Mouse (Mus musculus) heart, postnatal 14 days (tissue): ENCODE measurements around the gene Ankrd33b. TPM values are rescaled to one million over a fixed set of nuclear protein-coding genes. Genes with fewer than 3 reads are reported as not detected.

Experiments
- DNase-seq, 2 experiments: peaks; one replicate each; pipeline ENCODE4 v3.0.0; 2021 to 2022
- intact Hi-C: fragments of 180-260 bp; cut with DNase I; formaldehyde crosslinking; loops from one replicate; pipeline ENCODE4 v1.15.1; 2025
- total RNA-seq, 2 experiments: library from RNA; stranded (reverse); gene quantifications; 2 replicates each; pipeline ENCODE4 v1.2.3; 2021

Gene Ankrd33b
- total RNA-seq, 2 experiments from 2014 or later, result 21.8 TPM

- intact Hi-C loops, result no loop called here
Observed at GRCm38 (mm10) chr15:31252590-31253311, 114.8 kb downstream of the Ankrd33b start.

GRCm38 (mm10) chr15:31251189-31251588 is 116.3 kb downstream of the Ankrd33b start:
- intact Hi-C loops, result no loop called here
- no peak for DNase-seq

More at GRCm38 (mm10) chr15:31252590-31253311, 114.8 kb downstream of the Ankrd33b start:
- no peak for DNase-seq

DNA sequence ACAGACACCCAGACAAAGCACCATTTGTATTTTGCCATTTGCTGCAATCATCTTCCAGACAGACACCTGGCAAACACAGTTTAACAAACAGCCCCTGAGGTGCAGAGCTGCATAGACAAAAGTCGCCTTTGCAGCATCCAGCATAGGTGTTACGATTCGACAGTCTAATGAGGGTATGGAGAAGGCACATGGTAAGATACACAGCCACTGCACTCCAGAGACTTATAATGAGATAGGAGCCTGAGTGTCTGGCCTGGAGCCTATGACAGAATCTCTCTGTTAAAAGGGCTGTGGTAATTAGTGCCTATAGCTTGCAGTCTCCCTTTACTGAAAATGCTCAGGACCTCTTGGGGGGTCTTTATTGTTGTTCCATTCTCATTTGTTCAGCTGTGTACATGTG is 116.8 kb downstream of the Ankrd33b start:
- DNase-seq, result no peak
- intact Hi-C loops, result no loop called here

DNA sequence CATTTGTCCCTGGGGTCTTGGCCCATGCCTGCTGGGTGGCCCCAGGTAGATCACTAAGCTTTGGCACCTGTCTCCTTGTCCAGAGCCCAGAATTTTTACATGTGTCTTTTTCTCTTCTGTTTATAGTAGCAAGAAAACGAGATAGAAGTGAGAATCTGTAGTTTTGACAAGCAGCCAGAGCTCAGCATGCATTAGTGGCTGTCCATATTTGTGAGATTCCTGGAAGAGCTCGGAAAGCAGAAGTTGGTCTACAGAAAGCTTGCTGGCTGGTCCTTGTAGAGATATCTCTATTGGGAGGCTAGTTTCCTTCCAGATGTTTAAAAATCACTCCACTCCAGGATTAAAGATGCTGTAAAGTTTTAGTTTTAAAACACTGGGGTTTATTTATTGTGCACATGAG is 117.5 kb downstream of the Ankrd33b start:
- intact Hi-C loops, result no loop called here
- no peak for DNase-seq

GRCm38 (mm10) chr15:31248882-31249281 is 118.6 kb downstream of the Ankrd33b start:
- DNase-seq, result no peak
- intact Hi-C loops, result no loop called here

DNA sequence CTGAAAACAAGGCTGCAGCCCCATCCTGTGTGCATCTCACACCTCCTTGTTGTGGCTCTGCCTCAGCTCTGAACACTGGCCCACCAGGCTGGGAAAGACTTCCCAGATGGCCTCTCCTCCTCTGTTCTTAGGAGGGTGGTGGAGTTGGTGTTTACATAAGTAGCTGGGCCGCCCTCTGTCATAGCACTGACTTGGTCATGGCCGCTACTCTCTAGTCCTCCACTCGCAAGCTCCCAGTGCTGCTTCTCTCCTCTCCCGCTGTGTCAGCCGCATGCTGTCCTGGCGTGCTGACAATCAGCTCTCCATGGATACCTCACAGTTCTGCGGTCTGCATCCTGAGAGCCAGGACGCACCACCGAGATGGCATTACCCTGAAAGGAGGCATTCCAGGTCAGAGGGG is 120.5 kb downstream of the Ankrd33b start:
- intact Hi-C loops, result no loop called here
- DNase-seq, result no peak

- intact Hi-C loops, result no loop called here
- DNase-seq, result no peak
Observed at GRCm38 (mm10) chr15:31245934-31246333, 121.6 kb downstream of the Ankrd33b start.

DNA sequence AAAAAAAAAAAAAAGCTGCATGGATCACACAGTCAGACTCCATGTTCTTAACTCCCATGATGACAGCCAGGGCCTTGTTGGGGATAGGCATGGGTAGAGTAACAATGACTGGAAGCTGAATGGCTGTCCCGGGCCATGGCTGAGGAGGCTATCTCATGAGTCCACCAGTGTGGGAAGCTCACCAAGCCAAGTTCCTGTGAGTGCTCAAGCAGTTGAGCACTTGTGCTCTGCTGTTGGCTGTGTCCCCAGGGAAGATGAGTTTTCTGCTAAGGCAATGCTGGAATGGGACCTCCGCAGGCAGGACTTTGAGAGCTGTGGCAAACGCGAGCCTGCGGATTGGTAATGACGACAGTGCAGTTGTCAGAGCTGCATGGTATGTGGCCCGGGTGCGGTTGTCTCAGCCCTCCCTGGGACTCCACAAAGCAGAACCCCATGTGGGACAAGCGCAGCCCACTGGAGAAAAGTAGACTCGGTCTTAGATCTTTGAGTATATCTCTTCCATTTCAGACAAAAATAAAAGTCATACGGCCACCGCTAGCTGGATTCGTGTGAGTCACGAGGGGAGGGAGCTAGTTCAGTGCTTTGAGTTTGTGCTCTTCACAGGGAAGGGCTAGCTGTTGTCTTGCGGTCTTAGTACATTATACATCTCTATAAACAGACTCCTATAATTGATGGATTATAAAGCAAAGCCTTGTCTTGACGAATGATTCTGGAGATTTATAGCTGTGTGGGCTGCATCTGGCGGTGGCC is 122.7 kb downstream of the Ankrd33b start:
- intact Hi-C loops, result no loop called here
- no peak for DNase-seq

DNA sequence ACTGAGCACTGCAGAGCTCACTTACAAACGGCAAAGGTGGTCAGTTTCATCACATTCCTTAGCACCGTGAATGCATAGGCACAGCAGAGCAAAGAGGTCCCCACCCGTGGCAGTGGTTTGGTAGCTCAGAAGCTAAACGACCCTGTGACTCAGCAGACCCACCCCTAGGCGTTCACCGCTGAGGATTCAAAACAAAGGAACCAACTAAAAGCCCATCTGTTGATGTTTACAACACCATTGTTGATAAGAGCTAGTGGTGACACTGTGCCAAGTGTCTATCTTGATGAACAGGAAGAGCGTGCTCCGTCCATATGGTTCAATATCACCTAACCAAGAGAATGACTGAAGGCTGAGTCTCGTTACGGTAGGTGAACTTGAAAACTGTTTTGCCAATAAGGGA is 124.3 kb downstream of the Ankrd33b start:
- no peak for DNase-seq
- intact Hi-C loops, result no loop called here

Other genes with a start within 250 kb of the Ankrd33b start
- 10 to 100 TPM; 22.7 to 22.9 TPM for gene Dap, start 143.4 kb downstream of the Ankrd33b start, total RNA-seq
- gene Ropn1l, start 86.0 kb upstream of the Ankrd33b start, total RNA-seq, result under 1 TPM in 1 of 2 experiments, not detected in 1; 0.29 TPM
- gene March6, start 163.3 kb upstream of the Ankrd33b start, total RNA-seq, result 100 to 1,000 TPM; 106 to 108 TPM
- gene Cmbl, start 197.7 kb upstream of the Ankrd33b start, total RNA-seq, result 10 to 100 TPM; 25.6 to 26.5 TPM
- gene Cct5, start 234.1 kb upstream of the Ankrd33b start, total RNA-seq, result 100 to 1,000 TPM; 144 to 154 TPM
- gene Fam173b, start 234.1 kb upstream of the Ankrd33b start, total RNA-seq, result 10 to 100 TPM; 17.1 to 19.9 TPM